Mouse (Mus musculus): ENCODE data around the gene Exoc7.
A peak's percentile ranks its signal among the peaks of the same experiment; 100 is the strongest.

The Exoc7 gene

GRCm38 (mm10) chr11:116318719-116319659, 12.0 kb upstream of the Exoc7 start:
- peak; percentile 82 for DNase-seq (ENCODE audit: low read depth, low spot score)

DNA sequence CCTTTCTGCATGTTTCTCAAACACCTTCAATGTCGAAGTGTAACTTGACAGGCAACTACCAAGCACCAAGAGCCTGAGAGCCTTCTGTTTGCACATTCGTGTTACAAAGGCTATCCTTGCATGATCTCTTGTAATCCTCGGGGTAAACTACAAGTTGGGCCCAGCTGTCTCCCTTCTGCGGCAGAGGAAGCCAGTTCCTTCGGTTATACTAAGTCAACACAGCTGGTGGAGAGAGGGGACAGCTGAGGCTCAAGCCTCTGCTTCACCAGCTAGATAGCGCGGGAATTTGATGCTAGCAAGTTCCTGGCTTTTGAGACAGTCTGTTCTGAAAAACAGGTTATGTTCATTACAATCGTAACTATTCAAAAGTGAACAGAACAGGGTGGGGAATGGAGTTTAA, 5.3 kb upstream of the Exoc7 start:
- DNase-seq (ENCODE audit: low read depth, low spot score) = no peak

- no peak for DNase-seq (ENCODE audit: low read depth, low spot score)
Observed at GRCm38 (mm10) chr11:116311169-116311568, 4.1 kb upstream of the Exoc7 start.

- no peak for DNase-seq (ENCODE audit: low read depth, low spot score)
Observed at GRCm38 (mm10) chr11:116309601-116310000, 2.6 kb upstream of the Exoc7 start.

- DNase-seq (ENCODE audit: low read depth, low spot score) = no peak
Observed at GRCm38 (mm10) chr11:116307762-116308531, 914 bp upstream of the Exoc7 start.

- peak; percentile 95 for DNase-seq (ENCODE audit: low read depth, low spot score)
Observed at GRCm38 (mm10) chr11:116306126-116306982, 679 bp downstream of the Exoc7 start.

DNA sequence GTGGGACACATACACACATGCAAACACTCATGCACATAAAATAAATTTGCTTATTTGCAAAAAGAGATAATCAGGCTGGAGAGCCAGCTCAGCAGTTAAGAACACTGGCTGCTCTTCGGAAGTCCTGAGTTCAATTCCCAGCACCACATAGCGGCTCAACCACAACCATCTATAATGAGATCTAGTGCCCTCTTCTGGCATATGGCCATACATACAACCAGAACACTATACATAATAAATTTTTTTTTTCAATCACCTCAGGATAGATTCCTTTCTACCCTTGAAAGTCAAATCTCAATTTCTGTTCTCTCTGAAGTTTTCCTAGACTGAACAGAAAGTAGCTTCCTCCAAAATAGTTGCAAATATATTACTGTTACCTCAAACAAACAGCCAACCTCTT, 1.6 kb downstream of the Exoc7 start:
- DNase-seq (ENCODE audit: low read depth, low spot score) = no peak

GRCm38 (mm10) chr11:116298621-116299020, 8.4 kb downstream of the Exoc7 start:
- DNase-seq (ENCODE audit: low read depth, low spot score) = no peak

DNA sequence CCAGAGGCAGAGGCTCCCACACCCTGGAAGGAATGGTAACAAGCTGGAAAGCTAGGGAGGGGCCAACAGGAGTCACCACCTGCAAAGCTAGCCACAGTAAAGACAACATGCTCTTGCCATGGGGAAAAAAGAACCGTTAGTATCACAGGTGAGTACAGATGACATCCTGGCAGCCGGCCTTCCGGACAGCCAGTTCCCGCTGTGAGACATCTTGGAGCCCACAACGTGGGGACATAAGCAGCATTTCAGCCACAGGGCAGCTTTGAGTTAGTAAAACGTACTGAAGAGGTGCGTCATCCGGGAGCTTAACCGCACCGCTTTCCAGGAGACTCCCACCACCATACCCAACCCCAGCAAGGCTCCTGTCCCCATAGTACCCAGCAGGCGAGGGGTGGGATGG, 8.8 kb downstream of the Exoc7 start:
- no peak for DNase-seq (ENCODE audit: low read depth, low spot score)

DNA sequence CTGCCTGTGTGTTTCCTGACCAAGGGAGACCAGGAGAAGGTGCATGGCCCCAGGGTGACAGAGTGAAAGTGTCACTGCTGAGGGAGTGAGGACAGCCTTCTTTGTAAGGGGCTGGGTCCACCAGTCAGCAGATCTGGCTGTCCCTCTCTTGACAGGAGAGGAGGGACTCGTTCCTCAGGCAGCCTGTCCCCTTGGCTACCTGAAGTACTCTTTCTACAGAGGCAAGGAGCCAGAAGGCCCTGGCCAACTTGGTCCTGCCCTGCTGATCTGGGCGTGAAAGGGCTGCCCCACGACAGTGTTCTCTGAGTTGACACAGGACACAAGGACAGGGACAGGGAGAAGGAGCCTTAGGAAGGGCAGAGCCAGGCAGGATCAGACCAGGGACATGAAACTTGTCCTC, 10.0 kb downstream of the Exoc7 start:
- DNase-seq (ENCODE audit: low read depth, low spot score) = no peak

DNA sequence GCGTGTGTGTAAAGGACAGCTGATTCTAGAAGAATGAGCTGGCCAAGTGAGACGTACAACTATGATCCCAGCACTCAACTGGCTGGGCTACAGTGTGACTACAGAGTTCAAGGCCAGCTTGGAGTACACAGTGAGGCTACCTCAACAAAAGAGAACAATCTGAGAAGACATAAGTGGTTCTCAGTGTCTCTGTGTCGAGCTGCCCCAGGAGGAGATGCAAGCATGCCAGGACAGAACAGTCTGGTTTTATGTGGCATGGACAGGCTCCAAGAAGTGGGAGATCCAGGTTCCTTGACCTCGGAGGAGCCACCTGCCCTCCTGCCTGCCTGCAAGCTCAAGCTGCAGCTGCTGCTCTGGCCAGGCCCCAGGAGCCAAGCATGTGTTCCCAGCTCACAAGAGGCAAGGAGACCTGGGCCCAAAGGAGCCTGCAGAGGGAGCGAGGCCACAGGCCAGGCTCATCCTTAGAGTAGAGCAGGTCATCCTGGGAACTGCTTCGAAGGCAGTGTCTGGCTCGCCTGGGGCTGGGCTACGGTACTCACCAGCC, 10.8 kb downstream of the Exoc7 start:
- DNase-seq (ENCODE audit: low read depth, low spot score) = no peak

DNA sequence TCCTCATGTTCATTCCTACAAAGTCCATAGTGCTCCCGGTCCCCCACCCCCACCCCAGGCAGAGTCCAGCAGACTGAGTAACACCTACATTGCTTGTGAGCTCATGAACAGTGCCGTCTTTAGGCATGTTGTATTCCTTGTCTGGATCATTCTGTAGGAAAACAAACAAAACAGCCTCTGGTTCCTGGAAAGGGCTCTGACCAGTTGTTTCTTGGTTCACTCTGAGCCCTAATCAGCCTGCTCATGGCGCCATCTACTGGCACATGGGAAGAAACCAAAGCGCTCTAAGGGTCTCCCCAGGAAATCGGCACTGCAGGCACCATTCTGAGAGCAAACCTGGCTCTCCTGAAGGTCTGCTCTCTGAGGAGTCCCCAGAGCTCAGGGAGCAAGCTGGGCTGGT, 12.7 kb downstream of the Exoc7 start:
- peak; percentile 77 for DNase-seq (ENCODE audit: low read depth, low spot score)

GRCm38 (mm10) chr11:116293538-116294137, 13.4 kb downstream of the Exoc7 start:
- DNase-seq (ENCODE audit: low read depth, low spot score) = no peak

DNA sequence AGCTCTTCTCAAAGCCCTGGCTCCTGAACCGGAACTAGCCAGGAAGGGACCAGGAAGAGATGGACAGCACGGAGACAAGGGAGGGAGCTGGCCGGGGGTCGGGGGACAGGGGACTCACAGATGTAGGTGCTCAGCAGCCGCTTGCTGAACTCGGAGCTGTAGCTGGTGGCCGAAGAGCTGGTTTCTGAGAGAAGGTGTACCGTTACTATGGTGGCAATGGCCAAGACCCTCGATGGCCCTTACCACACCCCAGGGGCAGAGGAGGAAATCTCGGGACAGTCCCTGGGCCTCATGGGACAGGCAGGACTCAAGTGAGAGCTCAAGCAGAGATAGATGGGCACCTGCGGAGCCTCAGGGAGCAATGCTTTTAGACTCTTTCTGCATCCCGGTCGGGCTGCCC, 14.6 kb downstream of the Exoc7 start:
- no peak for DNase-seq (ENCODE audit: low read depth, low spot score)

- no peak for DNase-seq (ENCODE audit: low read depth, low spot score)
Observed at GRCm38 (mm10) chr11:116290556-116290955, 16.5 kb downstream of the Exoc7 start.

DNA sequence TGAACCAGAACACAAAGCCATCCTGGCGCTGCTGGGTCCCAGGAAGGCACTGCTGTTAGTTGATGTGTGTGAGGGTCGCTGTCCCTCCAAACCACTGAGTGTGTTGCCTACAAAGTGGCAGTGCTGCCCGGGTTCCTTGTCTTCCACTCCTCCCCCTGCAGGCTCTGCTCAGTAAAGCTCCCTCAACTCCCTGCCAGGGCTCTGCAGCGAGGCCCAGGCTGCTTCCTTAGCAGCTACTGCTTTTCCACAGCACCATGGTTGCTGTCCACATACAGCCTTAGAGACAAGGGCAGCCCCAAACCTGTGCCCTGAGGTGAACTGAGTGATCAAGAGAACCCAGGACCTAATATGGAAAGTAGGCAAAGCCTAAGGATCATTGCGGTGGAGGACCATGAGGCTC, 19.7 kb downstream of the Exoc7 start:
- DNase-seq (ENCODE audit: low read depth, low spot score) = no peak

GRCm38 (mm10) chr11:116285770-116286191, 21.3 kb downstream of the Exoc7 start:
- no peak for DNase-seq (ENCODE audit: low read depth, low spot score)

GRCm38 (mm10) chr11:116283982-116284381, 23.1 kb downstream of the Exoc7 start:
- no peak for DNase-seq (ENCODE audit: low read depth, low spot score)

DNA sequence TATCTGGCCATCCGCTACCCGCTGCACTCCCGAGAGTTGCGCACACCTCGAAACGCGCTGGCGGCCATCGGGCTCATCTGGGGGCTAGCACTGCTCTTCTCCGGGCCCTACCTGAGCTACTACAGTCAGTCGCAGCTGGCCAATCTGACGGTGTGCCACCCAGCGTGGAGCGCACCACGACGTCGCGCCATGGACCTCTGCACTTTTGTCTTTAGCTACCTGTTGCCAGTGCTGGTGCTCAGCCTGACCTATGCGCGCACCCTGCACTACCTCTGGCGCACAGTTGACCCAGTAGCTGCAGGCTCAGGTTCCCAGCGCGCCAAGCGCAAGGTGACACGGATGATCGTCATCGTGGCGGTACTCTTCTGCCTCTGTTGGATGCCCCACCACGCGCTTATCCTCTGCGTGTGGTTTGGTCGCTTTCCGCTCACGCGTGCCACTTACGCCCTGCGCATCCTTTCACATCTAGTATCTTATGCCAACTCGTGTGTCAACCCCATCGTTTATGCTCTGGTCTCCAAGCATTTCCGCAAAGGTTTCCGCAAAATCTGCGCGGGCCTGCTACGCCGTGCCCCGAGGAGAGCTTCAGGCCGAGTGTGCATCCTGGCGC, 24.0 kb downstream of the Exoc7 start:
- DNase-seq (ENCODE audit: low read depth, low spot score) = no peak

- peak; percentile 30 for DNase-seq (ENCODE audit: low read depth, low spot score)
Observed at GRCm38 (mm10) chr11:116282089-116282488, 24.9 kb downstream of the Exoc7 start.

GRCm38 (mm10) chr11:116281671-116282070, 25.4 kb downstream of the Exoc7 start:
- DNase-seq (ENCODE audit: low read depth, low spot score) = no peak

Data from mesoderm, embryonic 11.5 days (tissue).